ENCODE assay signal across 14 mouse cellular contexts in genomic region chr2:106527008-106527407, GRCm38 (mm10).
DNase-seq lines count a peak whose midpoint lies in the region; ATAC-seq and TF ChIP-seq lines count a peak whose summit lies in the region.
"Had no signal": no experiment of that assay in that cellular context is flagged by ENCODE, and none has a peak within 500 bp of the region (broad histone marks: within the 10 kb centered on the region; RNA-seq: fewer than 3 reads in every experiment).

No protein-coding gene starts in this region.

- H3K27ac ChIP-seq in lung, embryonic 14.5 days (ENCODE audit: low read depth) = 0 out of 2 replicates have a peak overlapping the region, but pooled peaks have one; percentile 46
- no peak overlapping the region for H3K27ac ChIP-seq in midbrain, embryonic 11.5 days (ENCODE audit: low read depth, low read length)

- no peak overlapping the region for H3K4me2 ChIP-seq in lung, embryonic 14.5 days
- no peak overlapping the region for H3K4me2 ChIP-seq in midbrain, embryonic 11.5 days

- H3K9me3 ChIP-seq in lung, embryonic 14.5 days (ENCODE audit: low read depth, low read length) = no peaks in the 10 kb centered on the region
- H3K9me3 ChIP-seq in midbrain, embryonic 11.5 days (ENCODE audit: control insufficient read depth, low read length) = no peaks in the 10 kb centered on the region

- TF ChIP-seq CTCF in lung, embryonic 14.5 days (IDR thresholded peaks at IDR 0.05; ENCODE audit: low read depth) = no peak
- TF ChIP-seq CTCF in lung, adult 2 months (IDR thresholded peaks at IDR 0.05; ENCODE audit: insufficient read depth, low read length) = no peak

- H3K27me3 ChIP-seq in lung, embryonic 14.5 days (ENCODE audit: insufficient read depth, low read length) = no peaks in the 10 kb centered on the region
- no peaks in the 10 kb centered on the region for H3K27me3 ChIP-seq in midbrain, embryonic 11.5 days (ENCODE audit: control insufficient read depth, insufficient read depth, low read length)
- H3K27me3 ChIP-seq: CH12.LX had no signal

- no peak overlapping the region for H3K4me3 ChIP-seq in lung, embryonic 14.5 days (ENCODE audit: low read depth, low read length)
- H3K4me3 ChIP-seq in lung, adult 2 months (replicated peaks; ENCODE audit: extremely low read depth, low read depth, low read length) = no peak overlapping the region
- H3K4me3 ChIP-seq in midbrain, embryonic 11.5 days (ENCODE audit: low read depth, low read length) = no peak overlapping the region

- H3K36me3 ChIP-seq in lung, embryonic 14.5 days (ENCODE audit: insufficient read depth) = no peaks in the 10 kb centered on the region
- H3K36me3 ChIP-seq in midbrain, embryonic 11.5 days (ENCODE audit: control insufficient read depth, insufficient read depth, low read length) = no peaks in the 10 kb centered on the region

- no peak overlapping the region for H3K9ac ChIP-seq in lung, embryonic 14.5 days
- H3K9ac ChIP-seq in midbrain, embryonic 11.5 days (ENCODE audit: low read length) = peak overlapping the region; percentile 48; the same call in 1 of the 2 replicates

- peak; percentile 84 for ATAC-seq in lung, embryonic 14.5 days (ENCODE audit: insufficient read depth)
- ATAC-seq in midbrain, embryonic 11.5 days (ENCODE audit: low FRiP score) = peak; percentile 87
- ATAC-seq: intestine, postnatal 0 days had no signal

- 41% methylated on average over 2 of the region's 2 CpGs for WGBS in lung, embryonic 14.5 days
- WGBS in lung, adult 2 months = 37% methylated on average over 2 of the region's 2 CpGs
- whole genome bisulfite sequencing in midbrain, embryonic 11.5 days = 54% methylated on average over 2 of the region's 2 CpGs

- TF ChIP-seq POLR2A in lung, adult 2 months (IDR thresholded peaks at IDR 0.05; ENCODE audit: borderline replicate concordance, extremely low read depth, low read depth, low read length) = no peak

- no peaks in the 10 kb centered on the region for H3K4me1 ChIP-seq in lung, embryonic 14.5 days (ENCODE audit: insufficient read depth)
- no peaks in the 10 kb centered on the region for H3K4me1 ChIP-seq in lung, adult 2 months (ENCODE audit: control insufficient read depth, insufficient read depth, low read length)
- peaks cover 2% of the 10 kb centered on the region; the same call in 1 of the 2 replicates for H3K4me1 ChIP-seq in midbrain, embryonic 11.5 days (ENCODE audit: control insufficient read depth, insufficient read depth, low read length)

- peak; percentile 60 for DNase-seq in lung, embryonic 14.5 days
- no peak for DNase-seq in lung, adult 2 months
- peak; percentile 78 for DNase-seq in embryo, embryonic 11 days
- DNase-seq in forelimb bud, embryonic 11.5 days (ENCODE audit: low read depth, low spot score) = peak; percentile 79
- DNase-seq in midbrain, embryonic 11.5 days (ENCODE audit: low spot score, missing footprints) = peak; percentile 89
- no peak for DNase-seq in right cerebral cortex, postnatal 36 days (ENCODE audit: low spot score in 2 of 2)
- DNase-seq in layer of hippocampus, adult 8-10 months (ENCODE audit: low spot score in 2 of 2) = no peak
- DNase-seq in heart, adult 9 months (ENCODE audit: low spot score in 2 of 2) = no peak
- DNase-seq: adrenal gland, adult 2 months; gastrocnemius, postnatal 14 days; right cerebral cortex, postnatal 25 days; thymus, postnatal 4 days had no signal

Comparison
In these comparisons a context has a peak if more than half of its experiments do, and no peak if none do; other contexts are left out.
1. DNase-seq: peak in lung, embryonic 14.5 days (single experiment), embryo, embryonic 11 days (single experiment), forelimb bud, embryonic 11.5 days (single experiment) and midbrain, embryonic 11.5 days (single experiment); none in lung, adult 2 months (single experiment), right cerebral cortex, postnatal 36 days (0 of 2), layer of hippocampus, adult 8-10 months (0 of 2) and heart, adult 9 months (0 of 2).